Comparison of ENCODE assay signal across 8 mouse cellular contexts in genomic region chrX:59134166-59134861, GRCm38 (mm10).
DNase-seq lines count a peak whose midpoint lies in the region; ATAC-seq lines count a peak whose summit lies in the region.

No protein-coding gene starts in this region.

- peak; percentile 63; the same call in 1 of the 2 replicates for ATAC-seq in heart, embryonic 13.5 days (ENCODE audit: extremely low read depth, insufficient number of reproducible peaks, low FRiP score, low TSS enrichment)
- peak; percentile 51; the same call in 1 of the 2 replicates for ATAC-seq in liver, embryonic 15.5 days (ENCODE audit: insufficient read depth)
- ATAC-seq in granulocyte monocyte progenitor cell, adult 5-6 weeks (replicated peaks; ENCODE audit: poor library complexity, severe bottlenecking), result no peak; the same call in 1 of the 2 replicates

- 13% methylated on average over 48 of the region's 75 CpGs for WGBS in heart, embryonic 13.5 days
- 12% methylated on average over 57 of the region's 75 CpGs for WGBS in liver, embryonic 15.5 days (ENCODE audit: insufficient replicate concordance)

- peak overlapping the region; percentile 73 for H3K27ac ChIP-seq in heart, embryonic 13.5 days (replicated peaks)
- H3K27ac ChIP-seq in liver, embryonic 15.5 days (replicated peaks), result no peak overlapping the region

- peak overlapping the region; percentile 82 for H3K9ac ChIP-seq in heart, embryonic 13.5 days
- no peak overlapping the region for H3K9ac ChIP-seq in liver, embryonic 15.5 days

- peak overlapping the region; percentile 73 for H3K4me2 ChIP-seq in heart, embryonic 13.5 days
- peak overlapping the region; percentile 57 for H3K4me2 ChIP-seq in liver, embryonic 15.5 days

- peak overlapping the region; percentile 66 for H3K4me3 ChIP-seq in heart, embryonic 13.5 days
- peak overlapping the region; percentile 47 for H3K4me3 ChIP-seq in liver, embryonic 15.5 days (replicated peaks)

- peaks cover 7% of the 10 kb centered on the region; the same call in 1 of the 2 replicates for H3K4me1 ChIP-seq in heart, embryonic 13.5 days
- no peaks in the 10 kb centered on the region for H3K4me1 ChIP-seq in liver, embryonic 15.5 days (replicated peaks)

- no peaks in the 10 kb centered on the region for H3K36me3 ChIP-seq in heart, embryonic 13.5 days
- no peaks in the 10 kb centered on the region for H3K36me3 ChIP-seq in liver, embryonic 15.5 days (replicated peaks)

- H3K9me3 ChIP-seq in heart, embryonic 13.5 days, result no peaks in the 10 kb centered on the region
- H3K9me3 ChIP-seq in liver, embryonic 15.5 days (replicated peaks), result no peaks in the 10 kb centered on the region

- peak; percentile 3 for DNase-seq in urinary bladder, postnatal 14 days (ENCODE audit: low spot score)
- no peak for DNase-seq in urinary bladder, postnatal 10 days (ENCODE audit: low spot score)
- peak; percentile 26 for DNase-seq in embryo, embryonic 10.5 days (ENCODE audit: low spot score)
- peak; percentile 14 to 31 for DNase-seq in kidney, postnatal 4 days
- DNase-seq in right cerebral cortex, postnatal 10 days (ENCODE audit: low spot score in 2 of 2), result peak; percentile 51 to 59

- peaks cover 10% of the 10 kb centered on the region; the same call in 1 of the 2 replicates for H3K27me3 ChIP-seq in heart, embryonic 13.5 days (replicated peaks)
- H3K27me3 ChIP-seq in liver, embryonic 15.5 days, result peaks cover 23% of the 10 kb centered on the region
